Mouse (Mus musculus) hindbrain, embryonic 13.5 days (tissue): ENCODE results near the gene Srsf4. TPM values are rescaled to one million over a fixed set of nuclear protein-coding genes. Genes with fewer than 3 reads are reported as not detected.

Source experiments
- ATAC-seq: fragments of 200-750 bp; cut with Nextera tagmentation; 2 replicates; pipeline ENCODE4 v1.8.0; 2017; ENCODE audit warnings: moderate TSS enrichment; ENCODE audit not compliant: low FRiP score
- H3K27ac ChIP-seq: fragments of 300-500 bp; sonication (generic); 2 replicates; pipeline ENCODE4 v1.5.1; 2015; ENCODE audit warnings: inconsistent platforms, mild to moderate bottlenecking, moderate library complexity
- H3K27me3 ChIP-seq: fragments of 300-500 bp; sonication (generic); 2 replicates; pipeline ENCODE4 v1.6.1; 2015; ENCODE audit warnings: mild to moderate bottlenecking, inconsistent platforms
- H3K36me3 ChIP-seq: fragments of 300-500 bp; sonication (generic); 2 replicates; pipeline ENCODE4 v1.6.1; 2015; ENCODE audit warnings: mild to moderate bottlenecking, inconsistent platforms
- H3K4me1 ChIP-seq: fragments of 300-500 bp; sonication (generic); replicated peaks from 2 replicates; pipeline ENCODE4 v1.6.1; 2015; ENCODE audit warnings: inconsistent platforms
- H3K4me2 ChIP-seq: fragments of 300-500 bp; sonication (generic); 2 replicates; pipeline ENCODE4 v1.6.1; 2015; ENCODE audit warnings: inconsistent platforms, mild to moderate bottlenecking, moderate library complexity
- H3K4me3 ChIP-seq: fragments of 300-500 bp; sonication (generic); 2 replicates; pipeline ENCODE4 v1.5.1; 2015; ENCODE audit warnings: mild to moderate bottlenecking, inconsistent platforms
- H3K9ac ChIP-seq: fragments of 300-500 bp; sonication (generic); 2 replicates; pipeline ENCODE4 v1.6.1; 2015; ENCODE audit warnings: mild to moderate bottlenecking, inconsistent platforms
- H3K9me3 ChIP-seq: fragments of 300-500 bp; sonication (generic); 2 replicates; pipeline ENCODE4 v1.6.1; 2016; ENCODE audit warnings: inconsistent platforms
- WGBS: fragments of 180-500 bp; shearing (Covaris S2); methylation state at CpG from one replicate; pipeline ENCODE4 v1.1.7; 2015; 5-methylcytosine and 5-hydroxymethylcytosine counted together
- polyA plus RNA-seq: library from polyadenylated mRNA; unstranded; fragments of >200 nt; fragmentation: Nextera tagmentation; extraction: Ambion mirVana; gene quantifications from 2 replicates; pipeline ENCODE4 v1.2.1, GENCODE M21; 2015

Gene Srsf4
- polyA plus RNA-seq, 1 experiment from 2014 or later: 119 TPM

DNA sequence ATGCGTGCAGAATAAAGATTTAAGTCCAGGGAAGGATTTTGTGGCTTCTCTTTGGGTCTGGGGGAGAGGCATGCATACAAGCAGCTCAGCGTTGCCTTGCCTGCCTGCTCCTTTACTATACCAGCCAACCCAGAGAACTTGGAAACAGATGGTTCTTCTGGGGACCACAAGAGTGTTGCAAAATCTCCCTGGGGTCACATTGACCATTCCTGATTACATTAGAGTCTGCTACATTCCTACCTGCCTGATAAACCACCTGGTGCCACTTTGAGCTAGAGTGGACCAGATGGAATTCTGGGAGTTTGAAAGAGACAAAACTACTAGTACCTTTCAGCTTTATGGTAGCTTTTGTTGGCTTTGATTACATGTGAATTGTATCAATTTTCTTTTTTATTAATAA lies 3.4 kb downstream of the Srsf4 start:
- Histone ChIP-seq H3K9ac (peak overlapping the region; percentile 51; the same call in 1 of the 2 replicates), H3K36me3 (no peaks in the 10 kb centered on the region), H3K27ac (no peak overlapping the region), H3K27me3 (no peaks in the 10 kb centered on the region), H3K4me3 (peak overlapping the region; percentile 7; the same call in 1 of the 2 replicates), H3K9me3 (no peaks in the 10 kb centered on the region), H3K4me2 (peak overlapping the region; percentile 96), H3K4me1 (peaks cover 64% of the 10 kb centered on the region)
- WGBS: 60% methylated on average over 2 of the region's 2 CpGs
- no peak for ATAC-seq

- no peak for ATAC-seq
- 93% methylated on average over 1 of the region's 1 CpGs for WGBS
- H3K4me1 ChIP-seq: peaks cover 66% of the 10 kb centered on the region
These were observed 6.3 kb downstream of the Srsf4 start for GRCm38 (mm10) chr4:131879692-131880091.

DNA sequence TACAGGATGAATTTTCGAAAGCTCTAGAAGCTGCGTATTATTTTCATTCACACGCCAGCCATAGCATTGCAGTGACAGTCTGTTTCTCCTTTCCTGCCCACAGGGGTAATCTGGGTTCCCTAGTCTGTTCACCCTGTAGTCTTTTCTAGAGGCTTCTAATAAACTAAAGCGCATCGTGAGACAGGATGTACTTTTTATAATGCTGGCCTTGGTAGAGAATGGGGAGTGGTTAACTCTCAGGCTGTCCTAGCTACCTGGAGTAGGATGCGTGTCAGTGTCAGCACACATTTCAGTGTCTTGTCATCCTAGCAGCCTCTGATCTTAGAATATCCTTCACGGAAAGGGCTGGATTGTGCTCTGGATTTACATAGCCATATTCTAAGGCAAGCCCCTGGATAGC lies 7.9 kb downstream of the Srsf4 start:
- Histone ChIP-seq H3K27ac (no peak overlapping the region), H3K9me3 (no peaks in the 10 kb centered on the region), H3K4me3 (no peak overlapping the region), H3K4me1 (peaks cover 50% of the 10 kb centered on the region), H3K4me2 (no peak overlapping the region), H3K27me3 (no peaks in the 10 kb centered on the region), H3K36me3 (peaks cover 16% of the 10 kb centered on the region), H3K9ac (no peak overlapping the region)
- WGBS: 93% methylated on average over 7 of the region's 7 CpGs
- no peak for ATAC-seq

More at GRCm38 (mm10) chr4:131879692-131880091, 6.3 kb downstream of the Srsf4 start:
- Histone ChIP-seq H3K36me3 (0 out of 2 replicates have a peak, but pooled peaks cover under 1% of the 10 kb centered on the region), H3K27me3 (no peaks in the 10 kb centered on the region), H3K4me2 (no peak overlapping the region), H3K9me3 (no peaks in the 10 kb centered on the region), H3K9ac (no peak overlapping the region), H3K4me3 (no peak overlapping the region), H3K27ac (no peak overlapping the region)

DNA sequence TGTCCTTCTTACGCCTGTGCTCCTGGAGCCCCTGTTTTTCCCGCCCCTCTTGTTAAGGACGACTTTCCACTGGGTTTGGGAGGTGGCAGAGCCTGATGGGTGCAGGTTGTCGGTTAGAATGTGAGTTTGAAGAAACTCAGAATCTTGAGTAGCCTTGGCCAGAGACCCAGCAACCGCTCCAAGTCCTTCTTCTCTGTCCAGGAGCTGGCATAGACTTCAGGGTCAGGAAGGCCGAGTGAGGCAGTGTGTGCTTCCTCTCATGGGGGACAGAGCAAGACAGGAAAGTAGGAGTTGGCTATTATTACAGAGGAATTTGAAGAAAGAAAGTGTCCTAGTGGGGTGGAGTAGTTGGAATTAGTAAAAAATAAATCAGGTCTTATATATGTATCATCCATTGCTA lies 10.2 kb downstream of the Srsf4 start:
- Histone ChIP-seq H3K27me3 (no peaks in the 10 kb centered on the region), H3K4me1 (peaks cover 31% of the 10 kb centered on the region), H3K9me3 (no peaks in the 10 kb centered on the region), H3K36me3 (peaks cover 22% of the 10 kb centered on the region), H3K4me3 (no peak overlapping the region), H3K27ac (no peak overlapping the region), H3K4me2 (no peak overlapping the region), H3K9ac (no peak overlapping the region)
- no peak for ATAC-seq
- WGBS: 85% methylated on average over 6 of the region's 6 CpGs

DNA sequence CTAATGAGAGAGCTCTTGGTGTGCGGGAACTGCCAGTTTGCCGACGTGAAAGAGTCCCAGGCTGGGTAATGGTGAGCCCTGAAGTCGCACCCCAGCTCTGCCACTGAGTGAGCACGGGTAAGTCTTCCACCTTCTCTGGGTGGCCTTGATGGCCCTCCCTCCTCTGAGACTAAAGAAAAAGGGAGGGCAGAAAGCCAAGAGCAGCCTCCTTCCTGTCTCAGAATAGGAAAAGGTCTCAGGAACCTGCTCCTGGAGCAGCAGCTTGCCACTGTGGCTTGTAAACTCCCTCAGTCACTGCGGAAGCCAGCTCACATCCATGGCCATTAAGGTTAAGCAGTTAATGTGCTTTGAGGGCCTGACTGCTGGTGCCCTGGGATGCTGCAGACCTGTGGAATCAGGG lies 12.0 kb downstream of the Srsf4 start:
- peaks cover 25% of the 10 kb centered on the region for H3K4me1 ChIP-seq
- no peak overlapping the region for H3K27ac ChIP-seq
- H3K36me3 ChIP-seq: peaks cover 22% of the 10 kb centered on the region
- H3K4me3 ChIP-seq: no peak overlapping the region
- no peaks in the 10 kb centered on the region for H3K27me3 ChIP-seq
- WGBS: 86% methylated on average over 6 of the region's 6 CpGs
- H3K9ac ChIP-seq: no peak overlapping the region
- ATAC-seq: no peak
- no peaks in the 10 kb centered on the region for H3K9me3 ChIP-seq
- H3K4me2 ChIP-seq: no peak overlapping the region

GRCm38 (mm10) chr4:131888564-131888963 lies 15.1 kb downstream of the Srsf4 start:
- ATAC-seq: no peak
- H3K27me3 ChIP-seq: no peaks in the 10 kb centered on the region
- H3K9me3 ChIP-seq: no peaks in the 10 kb centered on the region
- no peak overlapping the region for H3K9ac ChIP-seq
- 85% methylated on average over 1 of the region's 1 CpGs for WGBS
- peaks cover 14% of the 10 kb centered on the region for H3K4me1 ChIP-seq
- peaks cover 40% of the 10 kb centered on the region for H3K36me3 ChIP-seq
- no peak overlapping the region for H3K4me2 ChIP-seq
- no peak overlapping the region for H3K27ac ChIP-seq
- no peak overlapping the region for H3K4me3 ChIP-seq

- Histone ChIP-seq H3K4me2 (no peak overlapping the region), H3K27ac (no peak overlapping the region), H3K9me3 (no peaks in the 10 kb centered on the region), H3K9ac (no peak overlapping the region), H3K27me3 (no peaks in the 10 kb centered on the region), H3K4me1 (peaks cover 6% of the 10 kb centered on the region; the same call in 1 of the 2 replicates), H3K4me3 (no peak overlapping the region), H3K36me3 (peaks cover 46% of the 10 kb centered on the region)
- no peak for ATAC-seq
- WGBS: 91% methylated on average over 3 of the region's 3 CpGs
These were observed 17.3 kb downstream of the Srsf4 start for GRCm38 (mm10) chr4:131890692-131891091.

DNA sequence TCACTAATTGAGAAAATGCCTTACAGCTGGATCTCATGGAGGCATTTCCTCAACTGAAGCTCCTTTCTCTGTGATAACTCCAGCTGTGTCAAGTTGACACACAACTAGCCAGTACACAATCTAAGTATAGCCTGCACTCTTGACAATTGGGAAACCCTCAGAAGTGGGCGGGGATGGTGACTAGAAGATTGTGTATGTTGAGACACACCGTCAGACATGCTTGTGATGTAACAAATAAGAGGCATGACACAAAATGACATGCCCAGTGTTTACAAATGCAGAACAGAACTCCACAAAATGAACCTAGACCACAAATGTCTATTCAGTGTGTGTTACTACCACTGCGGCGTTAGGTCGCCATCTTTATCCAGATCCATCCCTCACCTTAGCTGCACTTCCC lies 23.7 kb downstream of the Srsf4 start:
- ATAC-seq: no peak
- H3K9me3 ChIP-seq: no peaks in the 10 kb centered on the region
- WGBS: 93% methylated on average over 5 of the region's 5 CpGs
- peaks cover 83% of the 10 kb centered on the region for H3K36me3 ChIP-seq
- no peak overlapping the region for H3K27ac ChIP-seq
- H3K4me2 ChIP-seq: no peak overlapping the region
- H3K4me3 ChIP-seq: no peak overlapping the region
- no peaks in the 10 kb centered on the region for H3K27me3 ChIP-seq
- H3K4me1 ChIP-seq: no peaks in the 10 kb centered on the region
- no peak overlapping the region for H3K9ac ChIP-seq

DNA sequence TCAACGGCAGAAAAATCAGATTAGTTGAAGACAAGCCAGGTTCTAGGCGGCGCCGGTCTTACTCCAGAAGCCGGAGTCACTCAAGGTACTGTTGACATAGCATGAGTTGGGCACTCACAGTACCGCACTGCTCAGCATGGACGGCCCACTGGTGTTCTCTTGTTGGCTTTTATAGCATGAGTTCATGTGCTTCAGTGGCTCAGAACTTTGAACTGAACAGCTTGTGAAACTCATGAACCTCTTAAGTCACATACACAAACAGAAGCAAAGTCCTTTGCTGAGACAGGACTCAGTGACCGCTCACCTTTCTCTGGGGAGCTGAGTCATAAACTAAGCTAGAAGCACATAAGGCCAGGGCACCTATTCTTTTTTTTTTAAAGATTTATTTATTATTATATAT lies 24.4 kb downstream of the Srsf4 start:
- WGBS: 98% methylated on average over 8 of the region's 8 CpGs
- Histone ChIP-seq H3K4me1 (no peaks in the 10 kb centered on the region), H3K27ac (no peak overlapping the region), H3K27me3 (no peaks in the 10 kb centered on the region), H3K9ac (no peak overlapping the region), H3K9me3 (no peaks in the 10 kb centered on the region), H3K4me2 (no peak overlapping the region), H3K4me3 (no peak overlapping the region), H3K36me3 (peaks cover 82% of the 10 kb centered on the region)
- ATAC-seq: no peak

GRCm38 (mm10) chr4:131898503-131899179 lies 25.2 kb downstream of the Srsf4 start:
- Histone ChIP-seq H3K4me3 (no peak overlapping the region), H3K36me3 (peaks cover 74% of the 10 kb centered on the region), H3K9ac (no peak overlapping the region), H3K9me3 (no peaks in the 10 kb centered on the region), H3K4me1 (no peaks in the 10 kb centered on the region), H3K4me2 (no peak overlapping the region), H3K27ac (no peak overlapping the region), H3K27me3 (no peaks in the 10 kb centered on the region)
- ATAC-seq: no peak
- WGBS: 85% methylated on average over 12 of the region's 12 CpGs

DNA sequence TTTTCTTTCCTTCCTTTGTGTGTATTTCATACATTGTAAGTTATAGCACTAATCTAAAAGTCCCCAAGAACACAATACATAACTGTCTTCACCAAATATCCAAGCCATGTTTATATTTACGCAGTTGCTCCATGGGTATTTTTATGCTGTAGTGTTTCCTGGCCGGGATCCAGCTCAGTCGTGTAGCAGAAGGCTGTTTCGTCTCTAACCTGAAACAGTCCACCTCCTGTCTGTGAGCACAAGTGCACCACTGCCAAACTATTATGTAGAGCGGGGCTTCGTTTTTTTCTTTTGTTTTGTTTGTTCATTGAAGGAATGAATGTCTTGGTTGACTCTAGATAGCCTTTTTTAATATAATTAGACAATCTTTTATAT lies 25.8 kb downstream of the Srsf4 start:
- Histone ChIP-seq H3K27ac (no peak overlapping the region), H3K9ac (no peak overlapping the region), H3K36me3 (peaks cover 72% of the 10 kb centered on the region), H3K4me3 (no peak overlapping the region), H3K4me1 (no peaks in the 10 kb centered on the region), H3K4me2 (no peak overlapping the region), H3K27me3 (no peaks in the 10 kb centered on the region), H3K9me3 (no peaks in the 10 kb centered on the region)
- 86% methylated on average over 6 of the region's 6 CpGs for WGBS
- ATAC-seq: no peak

GRCm38 (mm10) chr4:131901090-131901489 lies 27.7 kb downstream of the Srsf4 start:
- no peak overlapping the region for H3K4me3 ChIP-seq
- no peak overlapping the region for H3K9ac ChIP-seq
- H3K4me1 ChIP-seq: no peaks in the 10 kb centered on the region
- H3K4me2 ChIP-seq: no peak overlapping the region
- no peak for ATAC-seq
- no peak overlapping the region for H3K27ac ChIP-seq
- peaks cover 77% of the 10 kb centered on the region for H3K36me3 ChIP-seq
- no peaks in the 10 kb centered on the region for H3K27me3 ChIP-seq
- WGBS: 92% methylated on average over 15 of the region's 15 CpGs
- no peaks in the 10 kb centered on the region for H3K9me3 ChIP-seq

- no peak overlapping the region for H3K4me2 ChIP-seq
- WGBS: 62% methylated on average over 8 of the region's 8 CpGs
- H3K27me3 ChIP-seq: no peaks in the 10 kb centered on the region
- no peak overlapping the region for H3K4me3 ChIP-seq
- H3K27ac ChIP-seq: no peak overlapping the region
- no peaks in the 10 kb centered on the region for H3K9me3 ChIP-seq
- H3K4me1 ChIP-seq: peaks cover 2% of the 10 kb centered on the region
- 0 out of 2 replicates have a peak, but pooled peaks have one; percentile 24 for ATAC-seq
- H3K36me3 ChIP-seq: peaks cover 55% of the 10 kb centered on the region
- no peak overlapping the region for H3K9ac ChIP-seq
These were observed 31.1 kb downstream of the Srsf4 start for GRCm38 (mm10) chr4:131904478-131904877.
